Mouse (Mus musculus) fat pad, adult 2 months (tissue): ENCODE results near the gene Lrrfip2.

Experiments used
- DNase-seq: peaks from one replicate; pipeline ENCODE4 v3.0.0-alpha.2; 2011; ENCODE audit warnings: low read depth, low spot score; ENCODE audit errors: extremely low read depth

Lrrfip2 gene

GRCm38 (mm10) chr9:111117126-111117642 lies at the start of gene Lrrfip2:
Gene Lrrfip2 (plus strand): TSS chr9:111117592.
- no peak for DNase-seq

- DNase-seq, result no peak
Observed at GRCm38 (mm10) chr9:111070546-111070961, 46.8 kb upstream of the Lrrfip2 start.

- DNase-seq, result no peak
Observed at GRCm38 (mm10) chr9:111072175-111072574, 45.2 kb upstream of the Lrrfip2 start.

GRCm38 (mm10) chr9:111072971-111073370 lies 44.4 kb upstream of the Lrrfip2 start:
- DNase-seq, result no peak

GRCm38 (mm10) chr9:111077745-111078144 lies 39.6 kb upstream of the Lrrfip2 start:
- DNase-seq, result no peak

- no peak for DNase-seq
Observed at GRCm38 (mm10) chr9:111080801-111081200, 36.6 kb upstream of the Lrrfip2 start.

- DNase-seq, result no peak
Observed at GRCm38 (mm10) chr9:111081765-111082164, 35.6 kb upstream of the Lrrfip2 start.

- DNase-seq, result no peak
Observed at GRCm38 (mm10) chr9:111085329-111085728, 32.1 kb upstream of the Lrrfip2 start.

- no peak for DNase-seq
Observed at GRCm38 (mm10) chr9:111086137-111086536, 31.3 kb upstream of the Lrrfip2 start.

- DNase-seq, result no peak
Observed at GRCm38 (mm10) chr9:111086995-111087606, 30.3 kb upstream of the Lrrfip2 start.

GRCm38 (mm10) chr9:111087960-111088359 lies 29.4 kb upstream of the Lrrfip2 start:
- no peak for DNase-seq

- no peak for DNase-seq
Observed at GRCm38 (mm10) chr9:111088886-111089285, 28.5 kb upstream of the Lrrfip2 start.

GRCm38 (mm10) chr9:111092657-111093056 lies 24.7 kb upstream of the Lrrfip2 start:
- DNase-seq, result no peak

- no peak for DNase-seq
Observed at GRCm38 (mm10) chr9:111093094-111093493, 24.3 kb upstream of the Lrrfip2 start.

GRCm38 (mm10) chr9:111094626-111095025 lies 22.8 kb upstream of the Lrrfip2 start:
- no peak for DNase-seq

GRCm38 (mm10) chr9:111095710-111096109 lies 21.7 kb upstream of the Lrrfip2 start:
- DNase-seq, result no peak

- DNase-seq, result no peak
Observed at GRCm38 (mm10) chr9:111096419-111097326, 20.7 kb upstream of the Lrrfip2 start.

GRCm38 (mm10) chr9:111097543-111097942 lies 19.8 kb upstream of the Lrrfip2 start:
- no peak for DNase-seq

GRCm38 (mm10) chr9:111100406-111100805 lies 17.0 kb upstream of the Lrrfip2 start:
- no peak for DNase-seq

- no peak for DNase-seq
Observed at GRCm38 (mm10) chr9:111103293-111103692, 14.1 kb upstream of the Lrrfip2 start.

- DNase-seq, result peak; percentile 50
Observed at GRCm38 (mm10) chr9:111103893-111104292, 13.5 kb upstream of the Lrrfip2 start.

- DNase-seq, result no peak
Observed at GRCm38 (mm10) chr9:111107863-111108262, 9.5 kb upstream of the Lrrfip2 start.
